Comparison of ENCODE assay signal across 25 mouse cellular contexts in genomic region chr10:92077291-92077690, GRCm38 (mm10).
DNase-seq lines count a peak whose midpoint lies in the region; ATAC-seq lines count a peak whose summit lies in the region.
"Had no signal": no experiment of that assay in that cellular context is flagged by ENCODE, and none has a peak within 500 bp of the region (broad histone marks: within the 10 kb centered on the region; RNA-seq: fewer than 3 reads in every experiment).

No protein-coding gene starts in this region.

- H3K36me3 ChIP-seq in neural tube, embryonic 12.5 days: peaks cover 15% of the 10 kb centered on the region; the same call in 1 of the 2 replicates
- H3K36me3 ChIP-seq in midbrain, embryonic 13.5 days: peaks cover 22% of the 10 kb centered on the region
- H3K36me3 ChIP-seq: embryonic facial prominence, embryonic 10.5 days; heart, embryonic 13.5 days; intestine, embryonic 15.5 days had no signal

- DNase-seq in cerebellum, postnatal 10 days: peak; percentile 35 to 58
- no peak for DNase-seq in cerebellum, adult 18-20 months
- DNase-seq in neural tube, embryonic 10.5 days (ENCODE audit: extremely low spot score, low spot score): no peak
- no peak for DNase-seq in urinary bladder, postnatal 4 days (ENCODE audit: low spot score in 2 of 2)
- DNase-seq in urinary bladder, postnatal 36 days (ENCODE audit: low spot score in 2 of 2): no peak
- no peak for DNase-seq in frontal cortex, postnatal 36 days (ENCODE audit: low spot score in 2 of 2)
- DNase-seq: adrenal gland, postnatal 14 days; cerebellum, adult 11-12 months; gastrocnemius, postnatal 10 days; heart, adult 11 months; heart, postnatal 36 days; kidney, postnatal 36 days; lung, adult 18-20 months; lung, postnatal 36 days; right cerebral cortex, adult 18-20 months; thymus, postnatal 25 days had no signal

- WGBS in neural tube, embryonic 12.5 days: 67% methylated on average over 3 of the region's 3 CpGs
- 22% methylated on average over 3 of the region's 3 CpGs for WGBS in midbrain, embryonic 13.5 days

- peak; percentile 42; the same call in 1 of the 2 replicates for ATAC-seq in neural tube, embryonic 12.5 days (ENCODE audit: low FRiP score, low read depth)
- 0 out of 2 replicates have a peak, but pooled peaks have one; percentile 32 for ATAC-seq in midbrain, embryonic 13.5 days
- ATAC-seq: activated CD4-positive, CD25-positive, alpha-beta regulatory T cell, adult 4 months; intestine, embryonic 15.5 days; Patski had no signal

- H3K4me3 ChIP-seq in neural tube, embryonic 12.5 days: no peak overlapping the region
- no peak overlapping the region for H3K4me3 ChIP-seq in midbrain, embryonic 13.5 days (replicated peaks)
- H3K4me3 ChIP-seq: embryonic facial prominence, embryonic 10.5 days; heart, embryonic 13.5 days; intestine, embryonic 15.5 days; left cerebral cortex, adult 2 months had no signal

- H3K4me1 ChIP-seq in neural tube, embryonic 12.5 days: peaks cover 25% of the 10 kb centered on the region
- H3K4me1 ChIP-seq in midbrain, embryonic 13.5 days (replicated peaks): peaks cover 82% of the 10 kb centered on the region
- H3K4me1 ChIP-seq: intestine, embryonic 15.5 days had no signal

- no peaks in the 10 kb centered on the region for H3K27me3 ChIP-seq in neural tube, embryonic 12.5 days (replicated peaks)
- no peaks in the 10 kb centered on the region for H3K27me3 ChIP-seq in midbrain, embryonic 13.5 days
- H3K27me3 ChIP-seq: heart, embryonic 13.5 days; intestine, embryonic 15.5 days; Patski had no signal

- no peak overlapping the region for H3K9ac ChIP-seq in neural tube, embryonic 12.5 days
- no peak overlapping the region for H3K9ac ChIP-seq in midbrain, embryonic 13.5 days (replicated peaks)
- H3K9ac ChIP-seq: heart, embryonic 13.5 days; intestine, embryonic 15.5 days had no signal

- H3K4me2 ChIP-seq in neural tube, embryonic 12.5 days (replicated peaks): no peak overlapping the region
- H3K4me2 ChIP-seq in midbrain, embryonic 13.5 days (replicated peaks): no peak overlapping the region
- H3K4me2 ChIP-seq: heart, embryonic 13.5 days; intestine, embryonic 15.5 days; liver, embryonic 11.5 days had no signal

- 0 out of 2 replicates have a peak overlapping the region, but pooled peaks have one; percentile 32 for H3K27ac ChIP-seq in neural tube, embryonic 12.5 days
- H3K27ac ChIP-seq in midbrain, embryonic 13.5 days: peak overlapping the region; percentile 90
- H3K27ac ChIP-seq: embryonic facial prominence, embryonic 10.5 days; heart, embryonic 13.5 days; intestine, embryonic 15.5 days; left cerebral cortex, adult 2 months had no signal

- no peaks in the 10 kb centered on the region for H3K9me3 ChIP-seq in neural tube, embryonic 12.5 days
- H3K9me3 ChIP-seq in midbrain, embryonic 13.5 days: no peaks in the 10 kb centered on the region
- H3K9me3 ChIP-seq: embryonic facial prominence, embryonic 10.5 days; heart, embryonic 13.5 days; intestine, embryonic 15.5 days had no signal

Comparison
In these comparisons a context has a peak if more than half of its experiments do, and no peak if none do; other contexts are left out.
1. DNase-seq: peak in cerebellum, postnatal 10 days (2 of 2); none in cerebellum, adult 18-20 months (0 of 2), neural tube, embryonic 10.5 days (single experiment), urinary bladder, postnatal 4 days (0 of 2), urinary bladder, postnatal 36 days (0 of 2) and frontal cortex, postnatal 36 days (0 of 2).